Mouse (Mus musculus) stomach, postnatal 0 days (tissue): ENCODE data around the gene Speer4d.
"Not testable (repeated sequence)": the region's sequence is repeated elsewhere in the genome, so short reads cannot be mapped to it uniquely, and the experiment has no call there.

ENCODE experiments used
- CTCF ChIP-seq: IDR thresholded peaks from 2 replicates; pipeline ENCODE4 v1.5.1; 2016; ENCODE audit warnings: antibody characterized with exemption, low read depth, mild to moderate bottlenecking, moderate library complexity
- EP300 ChIP-seq: optimal IDR thresholded peaks from 2 replicates; pipeline ENCODE3; 2016; ENCODE audit warnings: antibody characterized with exemption

DNA sequence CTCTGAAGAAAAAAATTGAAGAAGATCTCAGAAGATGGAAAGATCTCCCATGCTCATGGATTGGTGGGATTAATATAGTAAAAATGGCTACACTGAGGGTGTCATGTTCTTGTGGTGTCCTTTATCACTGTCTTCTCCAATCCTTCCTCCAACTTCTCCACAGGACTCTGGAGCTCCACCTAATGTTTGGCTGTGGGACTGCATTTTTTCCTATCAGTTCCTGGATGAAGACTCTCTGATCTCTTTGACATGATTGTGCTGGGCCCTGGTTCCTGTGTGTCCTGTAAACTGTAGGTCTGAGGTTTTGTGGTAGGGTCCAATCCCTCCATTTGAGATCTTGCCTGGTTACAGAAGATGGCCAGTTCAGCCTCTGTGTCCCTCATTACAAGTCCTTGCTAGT, 32.5 kb upstream of the Speer4d start:
- peak; percentile 61 for TF ChIP-seq CTCF
- not testable (repeated sequence) for TF ChIP-seq EP300
